Mouse (Mus musculus): ENCODE data around the gene Zfp423.
A peak's percentile ranks its signal among the peaks of the same experiment; 100 is the strongest.

Gene Zfp423

DNA sequence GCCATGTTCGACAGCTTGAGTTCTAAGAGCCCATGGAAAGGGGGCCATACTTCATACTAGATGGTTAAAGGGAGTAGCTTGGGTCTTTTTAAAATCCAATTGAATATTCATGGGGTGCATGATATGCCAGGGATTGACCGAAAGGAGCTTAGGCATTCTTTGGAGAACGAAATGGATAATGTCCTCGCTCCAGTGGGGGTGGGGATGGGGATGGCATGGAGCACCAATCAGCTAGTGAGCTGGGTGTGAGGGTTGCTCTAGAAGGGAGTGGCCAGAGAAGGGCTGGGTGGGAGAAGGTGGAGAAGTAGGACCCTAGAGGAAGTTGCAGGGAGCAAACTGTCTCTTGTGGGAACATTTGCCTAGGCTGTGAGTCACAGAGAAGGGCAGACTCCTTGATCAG is 271.0 kb downstream of the Zfp423 start:
- no peak for DNase-seq

DNA sequence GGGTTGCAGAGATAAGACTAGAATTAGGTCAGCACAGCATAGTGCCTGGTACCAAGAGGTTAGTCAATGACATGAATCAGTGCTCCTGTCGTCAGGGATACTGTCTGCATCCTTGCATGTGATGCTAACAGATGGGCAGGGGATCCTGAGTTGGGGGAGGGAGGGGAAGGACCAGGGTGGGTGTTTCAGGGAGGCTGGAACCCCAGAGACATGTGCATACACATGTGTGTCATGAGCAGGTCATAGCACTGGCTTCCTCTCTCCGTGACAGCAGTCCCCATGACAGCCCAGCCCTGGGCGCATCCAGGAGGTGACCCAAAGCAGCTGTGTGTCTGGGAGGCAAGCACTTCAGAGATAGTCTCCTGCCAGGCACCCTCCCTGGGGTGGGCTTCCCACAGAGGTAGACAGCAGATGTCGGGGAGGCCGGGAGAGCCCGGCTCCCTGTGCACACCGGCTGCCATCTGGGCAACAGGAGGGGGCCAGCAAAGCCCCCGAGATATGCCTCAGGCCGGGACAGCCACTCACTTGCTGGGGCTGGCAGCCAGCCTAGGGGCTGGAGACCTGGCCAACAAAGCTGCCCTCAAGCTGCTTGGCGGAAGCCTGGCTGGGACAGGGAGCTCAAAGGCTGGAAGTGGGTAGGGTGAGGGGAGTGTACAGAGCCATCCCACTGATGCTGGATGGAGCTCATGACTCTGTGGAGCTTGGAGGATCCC is 272.3 kb downstream of the Zfp423 start:
- no peak for DNase-seq

DNA sequence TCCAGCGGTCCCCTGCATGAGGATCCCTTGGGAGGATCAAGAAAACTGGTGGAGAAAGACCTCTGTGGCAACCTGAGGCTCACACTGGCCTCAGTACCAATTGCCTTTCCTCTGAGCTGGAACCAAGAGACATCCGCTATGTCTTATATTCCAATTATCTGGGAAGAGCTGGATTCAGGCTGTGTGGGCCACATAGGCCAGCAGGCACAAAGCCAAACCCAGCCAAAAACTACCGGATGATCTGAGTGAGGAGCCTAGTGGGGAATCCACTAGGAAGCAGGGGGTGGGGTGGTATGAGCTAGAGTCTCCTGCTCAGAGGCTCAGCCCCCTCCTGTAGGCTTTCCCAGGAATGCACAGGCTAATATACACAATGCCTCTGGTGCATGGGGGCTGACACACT is 273.4 kb downstream of the Zfp423 start:
- DNase-seq, result no peak

DNA sequence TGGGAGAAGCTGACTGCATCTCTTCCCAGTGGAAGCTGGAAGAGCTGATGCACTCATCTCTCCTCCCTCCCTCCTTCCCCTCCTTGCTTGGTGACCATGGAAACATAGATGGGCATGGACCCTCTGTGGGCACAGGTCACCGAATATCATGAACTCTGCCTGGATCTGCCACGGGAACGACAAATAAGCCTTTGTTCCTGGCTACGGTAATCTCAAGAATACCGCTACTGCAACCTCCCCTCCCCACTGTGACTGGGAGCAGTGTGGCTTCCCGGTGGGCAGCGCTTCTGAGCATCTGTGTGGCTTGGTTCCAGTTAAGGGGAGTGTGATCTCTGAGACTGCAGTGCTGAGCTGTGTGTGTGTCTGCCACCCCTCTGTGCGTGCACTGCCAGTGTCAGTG is 274.0 kb downstream of the Zfp423 start:
- no peak for DNase-seq

DNA sequence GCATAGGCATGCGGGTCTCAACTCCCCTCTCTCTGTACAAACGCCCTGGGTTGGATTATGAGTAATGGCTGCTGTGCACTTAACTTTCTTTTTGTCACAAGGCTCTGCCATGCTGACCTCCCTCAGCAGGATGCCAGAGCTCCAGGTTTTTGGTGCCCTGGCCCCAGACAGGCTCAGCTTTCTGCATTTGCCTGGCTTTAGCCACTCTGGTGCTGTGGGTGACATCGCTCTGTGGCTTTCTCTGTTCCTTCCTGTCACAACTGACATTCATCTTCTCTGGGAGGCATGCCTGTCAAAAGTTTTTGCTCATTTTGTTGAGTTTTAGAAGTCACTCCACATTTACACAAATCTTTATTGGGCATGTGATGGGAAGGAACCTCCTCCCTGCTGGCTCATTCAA is 277.3 kb downstream of the Zfp423 start:
- DNase-seq, result no peak

DNA sequence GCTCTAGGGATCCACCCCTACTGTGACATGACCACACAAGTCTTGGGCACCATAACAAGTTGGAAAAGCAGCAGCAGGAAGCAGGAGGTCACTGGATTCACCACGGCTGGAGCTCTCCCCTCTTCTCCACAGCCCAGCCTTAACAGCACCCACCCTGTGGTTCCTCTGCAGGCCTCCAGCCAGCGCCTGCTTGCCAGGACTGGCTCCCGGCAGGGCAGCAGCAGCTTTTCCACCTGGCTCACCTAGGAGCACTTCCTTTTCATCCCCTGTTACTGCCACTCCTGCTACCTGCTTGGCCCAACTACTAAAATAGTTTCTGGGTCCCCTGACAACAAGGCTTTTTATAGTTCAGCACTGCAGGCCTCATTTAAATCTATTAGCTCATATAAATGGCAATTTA is 279.4 kb downstream of the Zfp423 start:
- no peak for DNase-seq

DNA sequence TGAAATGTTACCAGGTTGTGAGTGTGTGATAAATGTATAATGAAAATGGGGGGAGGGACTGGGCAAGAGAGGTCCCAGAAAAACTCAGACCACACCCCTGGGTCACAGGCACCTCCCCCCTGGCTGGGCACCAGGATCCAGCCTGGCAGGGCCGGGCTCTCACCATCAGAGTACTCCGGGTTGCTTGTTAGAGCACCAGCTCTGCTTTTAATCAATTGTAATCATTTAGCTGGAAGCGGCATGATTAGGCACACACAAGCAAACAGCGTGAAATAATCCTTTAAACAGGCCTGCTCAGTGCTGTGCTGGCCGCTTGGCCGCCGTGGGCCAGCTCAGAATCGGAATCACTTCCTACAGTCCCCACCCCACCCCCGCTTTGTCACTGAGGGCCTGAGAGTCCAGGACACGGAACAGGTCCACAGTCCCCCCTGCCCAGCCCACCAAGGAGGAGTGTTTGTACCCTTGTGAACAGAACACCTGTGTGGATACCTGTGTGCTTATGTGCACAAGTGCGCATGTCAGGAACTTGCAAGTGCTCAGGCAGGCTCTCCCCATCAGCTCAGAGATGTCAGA is 279.9 kb downstream of the Zfp423 start:
- DNase-seq, result no peak

DNA sequence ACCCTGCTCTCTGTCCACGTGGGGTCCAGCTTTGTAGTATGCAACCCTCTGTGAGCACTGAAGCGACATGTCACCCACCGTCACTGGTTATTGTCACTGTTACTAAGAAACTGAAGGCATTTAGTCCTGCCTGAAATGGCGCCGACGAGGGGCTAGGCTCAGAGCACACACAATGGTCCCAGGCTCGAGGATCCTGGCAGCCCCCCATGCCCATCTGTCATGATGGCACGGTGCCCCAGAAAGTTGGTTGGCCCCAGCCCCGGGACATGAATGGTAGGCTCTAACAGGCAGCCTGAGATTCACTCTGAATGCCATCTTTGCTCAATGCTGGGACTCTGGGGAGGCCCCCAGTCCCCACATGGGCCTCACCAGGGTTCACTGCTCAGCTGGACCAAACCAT is 284.0 kb downstream of the Zfp423 start:
- DNase-seq, result no peak

DNA sequence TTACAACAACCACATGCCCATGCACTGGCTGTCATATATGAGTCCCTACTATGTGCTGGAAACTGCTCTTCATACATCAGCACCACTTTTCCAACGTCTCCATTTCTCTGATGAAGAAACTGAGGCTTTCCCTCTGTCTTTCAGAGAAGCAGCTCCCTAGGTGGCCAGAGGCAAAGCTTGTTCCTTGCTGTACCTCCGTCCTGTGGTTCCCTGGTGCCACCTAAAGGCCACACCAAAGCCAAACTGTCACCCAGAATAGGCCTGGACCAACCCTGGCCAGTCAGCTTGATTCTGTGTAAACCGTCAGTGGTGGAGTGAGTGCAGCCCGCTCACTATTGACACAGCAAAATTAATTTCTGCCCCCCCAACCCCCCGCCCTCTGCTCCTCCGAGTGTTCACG is 285.2 kb downstream of the Zfp423 start:
- DNase-seq, result peak; percentile 32 to 53

DNA sequence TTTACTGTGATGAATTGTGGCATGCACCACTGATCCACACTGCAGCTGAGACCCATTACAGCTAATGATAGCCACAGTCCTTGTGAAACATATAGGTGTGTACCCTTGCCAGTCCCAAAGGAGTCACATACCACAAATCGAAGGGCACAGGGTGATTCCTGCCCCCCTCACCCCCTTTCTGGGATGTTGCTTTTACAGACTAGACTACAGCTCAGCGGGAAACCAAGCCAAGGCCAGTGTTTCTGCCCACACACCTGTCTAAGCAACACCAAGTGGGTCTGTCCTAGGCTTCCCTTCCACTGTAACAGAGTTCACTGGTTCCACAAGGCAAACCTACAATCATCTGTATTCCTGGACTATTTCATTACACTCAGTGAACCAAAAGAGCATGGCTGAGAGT is 287.2 kb downstream of the Zfp423 start:
- DNase-seq, result no peak

DNA sequence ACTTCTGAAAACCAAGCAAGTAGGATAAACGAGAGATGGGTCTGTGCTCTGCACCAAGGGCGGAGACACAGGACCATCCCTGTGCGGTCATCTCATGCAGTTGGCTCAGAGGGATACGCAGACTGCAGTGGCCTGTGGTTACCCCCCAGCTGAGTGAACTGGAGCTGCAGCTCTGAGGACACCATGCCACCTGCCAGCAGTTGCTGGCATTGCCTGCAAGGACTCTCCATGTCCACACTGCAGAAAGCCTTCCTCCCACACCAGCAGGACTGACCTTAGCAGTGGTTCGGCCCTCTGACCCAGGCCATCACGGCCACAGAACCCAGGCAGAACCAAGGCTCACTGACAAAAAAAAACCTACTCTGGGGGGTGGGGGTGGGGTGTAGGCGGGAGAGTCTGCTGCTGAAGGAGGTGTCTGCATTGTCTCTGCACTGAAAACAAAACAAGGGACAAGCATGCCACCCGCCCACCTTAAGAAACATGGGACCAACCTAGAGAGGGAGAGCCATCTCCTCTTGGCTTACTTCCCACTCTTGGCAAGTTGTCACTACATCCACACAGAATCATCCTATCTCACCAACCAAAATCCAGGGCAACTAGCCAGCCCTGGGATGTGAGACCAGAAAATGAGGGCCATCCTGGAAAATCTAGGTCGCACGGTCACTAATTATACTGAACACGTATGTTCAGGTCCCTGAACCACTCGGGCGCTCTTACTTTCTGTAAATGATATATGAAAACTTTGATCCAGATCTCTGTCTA is 288.0 kb downstream of the Zfp423 start:
- no peak for DNase-seq

DNA sequence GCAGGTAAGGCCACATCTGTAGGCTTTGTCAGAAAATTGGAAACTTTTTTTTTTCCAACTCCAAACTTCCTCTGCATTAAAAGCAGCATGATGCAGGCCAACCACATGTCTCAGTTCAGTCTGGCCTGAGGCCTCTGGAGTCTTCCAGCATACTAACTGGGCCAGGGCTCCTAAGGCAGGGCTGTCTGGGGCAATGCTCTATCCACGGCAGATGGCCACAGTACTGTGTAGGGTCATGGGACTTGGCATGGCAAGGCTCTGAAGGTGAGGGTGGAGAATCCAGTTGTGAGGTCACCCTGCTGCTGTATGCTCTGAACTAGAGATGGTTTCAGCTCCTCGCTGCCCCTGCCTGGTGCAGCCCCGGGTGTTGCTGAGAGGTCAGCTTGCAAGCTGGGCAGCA is 289.2 kb downstream of the Zfp423 start:
- DNase-seq, result no peak

DNA sequence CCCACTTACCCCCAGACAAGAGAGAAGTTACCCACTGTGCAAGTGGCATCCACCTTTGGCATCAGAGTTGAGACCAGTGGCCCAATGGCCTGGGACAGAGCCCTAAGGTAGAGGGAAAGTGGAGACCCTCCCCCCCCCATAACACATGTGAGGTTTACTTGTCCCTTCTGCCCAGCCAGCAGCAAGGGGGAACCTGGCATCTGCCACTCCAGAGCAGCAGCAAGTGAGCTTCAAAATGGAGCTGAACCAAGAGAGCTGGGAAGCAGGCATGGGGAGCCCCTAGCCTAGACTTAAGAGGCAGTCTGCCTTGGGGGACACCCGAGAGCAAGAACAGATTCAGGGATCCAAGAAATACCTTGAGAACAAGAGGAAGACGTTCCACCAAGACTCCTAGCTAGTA is 290.7 kb downstream of the Zfp423 start:
- no peak for DNase-seq

DNA sequence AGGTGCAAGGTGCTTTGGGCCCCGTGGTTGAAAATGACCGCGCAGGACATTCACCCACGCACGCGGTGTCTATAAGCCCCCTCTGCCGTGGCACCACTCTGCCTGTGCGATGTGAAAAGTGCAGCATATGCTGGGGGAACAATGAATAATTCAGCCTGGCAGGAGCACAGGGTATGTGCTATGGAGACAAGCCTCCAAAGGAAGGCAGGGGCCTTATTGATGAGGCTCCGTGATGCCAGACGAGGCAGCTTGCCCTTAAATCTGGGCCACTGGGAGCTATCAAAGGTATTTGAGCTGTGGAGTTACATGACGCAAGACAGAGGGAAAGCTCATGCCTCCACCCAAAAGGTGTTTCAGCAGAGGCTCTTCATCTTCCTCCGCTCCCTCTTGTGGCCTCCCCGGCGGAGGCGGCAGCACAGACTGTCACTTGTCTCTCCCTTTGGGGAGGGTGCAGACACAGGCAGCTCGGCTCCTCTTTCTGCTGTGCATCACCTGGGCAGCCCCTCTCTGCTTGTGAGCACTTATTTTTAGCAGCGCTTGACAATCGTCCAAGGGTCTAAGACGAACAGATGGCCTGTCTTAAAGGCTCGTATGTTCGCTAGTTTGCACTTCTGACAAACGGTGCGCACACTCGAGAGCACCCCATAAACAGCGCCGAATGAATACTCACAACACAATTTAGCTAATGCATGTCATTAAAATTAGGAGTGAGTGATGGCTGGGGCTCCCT is 291.3 kb downstream of the Zfp423 start:
- DNase-seq, result no peak

DNA sequence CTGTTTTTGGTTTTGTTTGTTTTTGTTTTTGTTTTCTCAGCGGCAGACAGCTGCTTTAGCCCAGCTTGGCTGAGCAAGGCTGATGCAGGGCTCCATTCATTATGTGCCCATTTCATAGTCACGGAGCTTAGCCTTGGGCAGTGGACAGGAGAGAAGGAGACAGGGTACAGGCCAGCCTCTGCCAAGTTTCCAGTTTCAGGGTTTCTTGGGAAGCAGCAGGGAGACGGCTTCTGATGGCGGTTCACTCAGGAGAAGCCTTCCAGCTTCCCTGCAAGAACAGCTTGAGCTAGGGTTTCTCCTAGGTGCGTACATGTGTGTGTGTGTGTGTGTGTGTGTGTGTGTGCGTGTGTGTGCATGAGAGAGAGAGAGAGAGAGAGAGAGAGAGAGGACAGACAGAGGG is 292.1 kb downstream of the Zfp423 start:
- DNase-seq, result no peak

DNA sequence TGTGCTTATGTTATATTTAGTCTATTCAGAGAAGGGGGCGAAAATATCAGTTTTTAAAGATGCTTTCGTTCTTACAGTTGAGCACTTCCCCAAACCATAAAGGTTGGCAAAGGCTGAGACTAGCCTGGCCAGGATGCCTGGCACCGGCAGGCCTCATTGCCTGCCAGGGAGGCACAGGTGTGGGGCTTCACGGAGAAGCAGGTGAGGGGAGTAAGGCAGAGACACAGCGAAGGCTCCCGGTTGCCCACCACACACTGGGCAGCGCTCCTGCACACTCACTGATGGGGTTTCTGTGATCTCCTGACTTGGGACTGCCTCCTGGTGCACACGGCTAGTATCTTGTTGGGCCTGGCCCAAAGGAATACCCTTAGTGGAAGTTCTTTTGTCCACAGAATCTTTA is 294.1 kb downstream of the Zfp423 start:
- DNase-seq, result no peak

DNA sequence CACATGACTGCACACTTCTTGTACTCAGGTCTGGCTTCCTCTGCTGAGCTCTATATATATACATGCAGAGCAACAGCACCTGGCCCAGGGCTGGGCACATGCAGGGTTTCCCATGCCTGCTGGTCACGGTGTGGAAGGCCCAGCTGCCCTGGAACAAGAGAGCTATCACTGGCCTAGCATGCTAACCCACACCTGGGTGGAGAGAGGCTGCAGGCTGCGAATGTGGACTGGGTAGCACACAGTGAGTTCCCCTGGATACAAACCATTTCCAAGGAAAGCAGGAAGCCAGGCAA is 295.2 kb downstream of the Zfp423 start:
- no peak for DNase-seq

DNA sequence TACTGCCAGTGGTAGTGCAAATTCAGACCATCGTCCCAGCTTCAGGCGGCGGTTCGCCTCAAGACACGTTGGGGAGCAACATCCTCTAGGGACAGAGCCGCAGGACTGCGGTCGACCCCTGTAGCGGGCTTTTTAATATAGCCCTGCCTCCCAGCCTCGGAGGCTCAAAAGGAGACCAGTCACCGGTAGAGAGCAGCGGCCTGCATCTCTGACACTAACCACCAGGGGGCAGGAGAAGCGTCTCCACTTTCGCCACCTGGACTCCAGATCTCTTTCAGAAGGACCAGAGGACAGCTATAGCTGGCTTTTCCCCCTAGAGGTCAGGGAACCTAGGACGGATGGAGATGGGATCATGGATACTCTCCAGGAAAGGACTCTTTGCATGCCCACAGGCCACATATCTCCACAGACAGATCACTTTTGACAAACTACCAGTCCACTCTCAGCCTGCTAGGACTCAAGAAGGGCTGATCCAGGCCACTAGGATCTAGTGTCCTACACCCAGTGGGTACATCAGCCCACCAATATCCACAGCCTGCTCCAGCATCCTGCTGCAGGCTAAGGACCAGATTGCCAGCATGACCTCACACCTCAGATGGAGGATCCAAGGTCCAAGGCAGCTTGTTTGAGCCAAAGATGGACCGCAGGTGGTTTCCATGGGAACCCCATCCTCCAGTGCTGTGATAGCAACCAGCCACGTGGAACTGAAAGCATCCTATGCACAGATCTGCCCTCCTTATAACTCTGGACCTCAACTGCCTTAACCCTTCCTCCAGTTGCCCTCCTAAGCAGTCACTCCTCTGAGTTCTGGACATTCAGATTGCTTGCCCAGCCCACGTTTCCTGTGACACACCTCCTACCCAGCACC is 295.8 kb downstream of the Zfp423 start:
- DNase-seq, result peak; percentile 85 to 87

DNA sequence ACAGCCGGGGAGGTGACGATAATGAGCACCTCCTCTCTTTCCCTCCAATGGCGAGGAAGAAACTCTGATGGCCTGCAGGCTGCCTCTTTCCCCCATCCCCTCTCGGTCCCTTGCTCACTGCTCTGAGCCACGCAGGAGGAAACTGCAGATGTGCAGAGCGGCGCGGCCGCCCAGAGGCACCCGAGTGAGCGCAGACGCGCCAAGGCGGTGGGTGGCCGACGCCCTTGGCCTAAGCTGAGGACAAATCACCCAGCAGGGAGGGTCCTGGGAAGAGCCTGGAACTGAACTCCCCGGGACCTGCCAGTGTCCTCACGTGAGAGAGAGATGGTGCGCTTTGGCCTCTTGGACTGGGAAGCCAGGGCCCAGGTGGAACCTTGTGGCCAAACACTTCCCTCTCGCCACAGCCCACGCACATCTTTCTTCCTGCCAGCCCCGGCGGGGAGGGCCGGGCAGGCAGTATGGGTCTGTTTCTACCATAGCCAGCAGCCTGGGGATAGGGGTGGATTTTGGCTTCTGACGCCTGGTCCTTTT is 296.5 kb downstream of the Zfp423 start:
- DNase-seq, result peak; percentile 65 to 68

DNA sequence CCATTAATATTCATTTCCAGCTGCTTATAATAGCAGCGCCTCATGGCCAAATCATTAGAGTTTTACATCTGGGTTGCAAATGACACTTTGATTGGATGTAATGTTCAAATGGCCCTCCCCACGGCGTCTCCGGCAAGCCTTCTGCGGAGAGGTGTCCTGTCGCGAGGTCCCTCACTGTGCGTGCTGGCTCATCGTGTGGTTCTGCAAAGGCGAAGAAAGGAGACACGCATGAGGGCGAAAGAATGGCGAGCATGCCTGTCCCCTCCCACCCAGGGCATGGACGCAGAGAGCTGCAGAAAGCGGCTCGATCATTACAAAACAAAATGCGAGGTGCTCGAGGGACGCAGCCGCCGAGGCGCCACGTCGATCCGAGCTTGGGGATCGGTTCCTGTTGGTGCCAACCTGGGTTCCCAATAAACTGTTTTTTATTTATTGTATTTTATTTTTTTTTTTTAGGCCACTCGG is 297.1 kb downstream of the Zfp423 start:
- peak; percentile 67 to 71 for DNase-seq

DNA sequence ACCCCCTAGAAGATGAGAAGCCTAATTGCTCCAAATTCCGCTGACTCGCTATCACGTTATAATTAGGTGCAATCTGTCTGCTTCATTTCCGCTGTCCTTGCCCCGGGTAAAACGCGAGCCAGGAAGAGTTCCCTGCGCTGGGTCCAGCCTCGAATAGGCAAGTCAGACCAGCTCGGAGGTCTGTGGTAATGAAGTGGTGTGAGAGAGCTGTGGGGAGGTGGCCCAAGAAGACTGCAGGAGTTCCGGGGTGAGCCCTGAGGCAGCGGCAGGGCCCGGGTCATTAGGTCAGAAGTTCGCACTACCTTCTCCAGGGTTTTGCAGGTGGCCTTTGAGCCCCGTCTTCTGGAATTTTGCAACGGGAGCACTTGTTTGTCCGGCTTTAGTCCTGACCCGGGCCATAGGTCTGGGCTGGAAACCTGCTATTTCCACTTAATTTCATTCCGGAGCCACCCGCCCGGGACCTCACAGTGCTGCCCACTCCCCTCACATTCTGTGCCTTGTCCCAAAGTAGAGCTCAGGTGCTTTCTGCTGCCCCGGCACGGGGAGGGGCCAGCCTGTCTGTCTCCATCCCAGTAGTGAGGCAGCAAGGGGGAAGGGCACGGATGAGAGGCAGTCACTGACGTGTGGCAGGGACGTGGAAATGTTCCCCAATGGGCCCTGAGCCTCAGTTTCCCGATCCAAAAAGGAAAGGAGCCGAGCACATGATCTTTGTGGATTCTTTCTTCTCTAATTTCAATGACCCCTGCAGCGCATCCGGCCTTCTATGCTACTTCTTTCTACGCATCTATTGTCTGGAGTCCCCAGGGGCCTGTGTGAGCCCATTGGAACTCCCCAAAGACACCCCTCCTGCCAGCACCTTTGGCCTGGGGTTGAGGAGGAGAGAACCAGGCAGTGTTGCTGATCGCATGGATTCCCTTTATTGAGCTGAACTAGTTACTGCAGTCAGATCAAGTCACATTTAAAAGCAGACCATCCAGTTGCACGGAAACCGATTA is 298.2 kb downstream of the Zfp423 start:
- peak; percentile 44 to 52 for DNase-seq
